In genomic region chr9:116947369-116947768, GRCm38 (mm10) we compare ENCODE assay signal across 15 mouse cellular contexts.
"Had no signal": no experiment of that assay in that cellular context is flagged by ENCODE, and none has a peak within 500 bp of the region (broad histone marks: within the 10 kb centered on the region; RNA-seq: fewer than 3 reads in every experiment).

No protein-coding gene starts in this region.

- H3K27me3 ChIP-seq: lung, embryonic 15.5 days; megakaryocyte, embryonic 14.5 days; midbrain, embryonic 13.5 days; midbrain, embryonic 15.5 days; neural tube, embryonic 12.5 days had no signal

- ATAC-seq: lung, postnatal 0 days; midbrain, embryonic 13.5 days; midbrain, embryonic 15.5 days had no signal

- DNase-seq: lung, adult 2 months; lung, postnatal 14 days; lung, postnatal 36 days; right cerebral cortex, postnatal 14 days; thymus, adult 18-20 months; thymus, postnatal 14 days; thymus, postnatal 4 days had no signal

- H3K4me3 ChIP-seq: lung, embryonic 15.5 days; midbrain, embryonic 13.5 days; midbrain, embryonic 15.5 days; neural tube, embryonic 12.5 days had no signal

- H3K4me2 ChIP-seq: lung, embryonic 15.5 days; midbrain, embryonic 11.5 days; midbrain, embryonic 13.5 days; midbrain, embryonic 15.5 days; neural tube, embryonic 12.5 days had no signal

- H3K9me3 ChIP-seq: lung, embryonic 15.5 days; midbrain, embryonic 13.5 days; midbrain, embryonic 15.5 days; neural tube, embryonic 12.5 days had no signal

- H3K9ac ChIP-seq: lung, embryonic 15.5 days; midbrain, embryonic 13.5 days; midbrain, embryonic 15.5 days; neural tube, embryonic 12.5 days had no signal

- H3K4me1 ChIP-seq: megakaryocyte, embryonic 14.5 days; midbrain, embryonic 13.5 days; midbrain, embryonic 15.5 days had no signal

- H3K36me3 ChIP-seq: lung, embryonic 15.5 days; midbrain, embryonic 13.5 days; midbrain, embryonic 15.5 days; neural tube, embryonic 12.5 days had no signal

- H3K27ac ChIP-seq: macrophage; midbrain, embryonic 13.5 days; midbrain, embryonic 15.5 days; neural tube, embryonic 12.5 days had no signal
